Mouse (Mus musculus) C2C12 (cell line): ENCODE measurements around the gene Actbl2.

Experiments
- CEBPB ChIP-seq: IDR thresholded peaks from one replicate; pipeline ENCODE4 v1.6.1; 2011; ENCODE audit warnings: low read depth, mild to moderate bottlenecking, control low read depth, moderate library complexity
- CTCF ChIP-seq: IDR thresholded peaks from one replicate; pipeline ENCODE4 v1.5.1; 2011; ENCODE audit not compliant: control insufficient read depth, insufficient read depth, insufficient read length
- FOSL1 ChIP-seq: IDR thresholded peaks from one replicate; pipeline ENCODE4 v1.8.0; 2011; ENCODE audit warnings: mild to moderate bottlenecking, low read length; ENCODE audit not compliant: poor library complexity, insufficient read depth, severe bottlenecking
- MAX ChIP-seq: IDR thresholded peaks from one replicate; pipeline ENCODE4 v1.6.1; 2011; ENCODE audit warnings: mild to moderate bottlenecking, control low read depth
- MYOD1 ChIP-seq: IDR thresholded peaks from one replicate; pipeline ENCODE4 v1.6.1; 2011; ENCODE audit warnings: low read depth; ENCODE audit not compliant: control insufficient read depth, insufficient read length
- MYOG ChIP-seq: IDR thresholded peaks from one replicate; pipeline ENCODE4 v1.6.1; 2011; ENCODE audit not compliant: control insufficient read depth, insufficient read length; ENCODE audit errors: extremely low read depth
- USF1 ChIP-seq: IDR thresholded peaks from one replicate; pipeline ENCODE4 v1.6.1; 2011; ENCODE audit warnings: low read depth, mild to moderate bottlenecking, control low read depth, moderate library complexity

DNA sequence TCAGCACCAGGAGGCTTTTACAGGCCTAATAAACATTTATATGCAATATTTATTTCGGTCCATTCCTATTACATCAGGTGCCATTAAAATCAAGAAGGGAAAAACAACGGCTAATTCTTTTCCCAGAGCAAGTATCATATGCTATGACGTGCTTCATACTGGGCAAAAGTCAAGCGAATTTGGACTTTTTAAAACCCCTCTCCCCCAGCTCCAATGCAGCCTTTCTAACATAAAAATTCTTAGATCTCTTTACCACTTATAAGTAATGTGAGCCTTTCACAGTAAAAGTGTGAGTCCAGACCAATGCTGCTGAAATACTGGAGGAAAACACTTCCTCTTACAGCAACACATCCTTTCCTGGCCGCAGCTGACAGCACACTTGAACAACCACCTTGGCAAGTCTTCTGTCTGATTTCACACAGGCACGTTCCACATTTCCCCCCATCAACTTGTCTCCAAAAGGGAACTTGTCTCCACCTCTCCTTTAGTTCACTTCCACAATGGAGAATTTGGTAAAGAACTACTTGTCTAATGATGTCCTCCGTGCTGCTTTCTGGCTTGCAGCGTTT, 44.4 kb downstream of the Actbl2 start:
- TF ChIP-seq CTCF (no peak), CEBPB (no peak), MYOD1 (no peak), USF1 (no peak), MYOG (no peak), MAX (no peak), FOSL1 (no peak)
